Mouse (Mus musculus): ENCODE data around the gene Usp30. TPM values are rescaled to one million over a fixed set of nuclear protein-coding genes. Genes with fewer than 3 reads are reported as not detected.
A peak's percentile ranks its signal among the peaks of the same experiment; 100 is the strongest.

The Usp30 gene
- polyA plus RNA-seq, 1 experiment = 44.1 TPM

DNA sequence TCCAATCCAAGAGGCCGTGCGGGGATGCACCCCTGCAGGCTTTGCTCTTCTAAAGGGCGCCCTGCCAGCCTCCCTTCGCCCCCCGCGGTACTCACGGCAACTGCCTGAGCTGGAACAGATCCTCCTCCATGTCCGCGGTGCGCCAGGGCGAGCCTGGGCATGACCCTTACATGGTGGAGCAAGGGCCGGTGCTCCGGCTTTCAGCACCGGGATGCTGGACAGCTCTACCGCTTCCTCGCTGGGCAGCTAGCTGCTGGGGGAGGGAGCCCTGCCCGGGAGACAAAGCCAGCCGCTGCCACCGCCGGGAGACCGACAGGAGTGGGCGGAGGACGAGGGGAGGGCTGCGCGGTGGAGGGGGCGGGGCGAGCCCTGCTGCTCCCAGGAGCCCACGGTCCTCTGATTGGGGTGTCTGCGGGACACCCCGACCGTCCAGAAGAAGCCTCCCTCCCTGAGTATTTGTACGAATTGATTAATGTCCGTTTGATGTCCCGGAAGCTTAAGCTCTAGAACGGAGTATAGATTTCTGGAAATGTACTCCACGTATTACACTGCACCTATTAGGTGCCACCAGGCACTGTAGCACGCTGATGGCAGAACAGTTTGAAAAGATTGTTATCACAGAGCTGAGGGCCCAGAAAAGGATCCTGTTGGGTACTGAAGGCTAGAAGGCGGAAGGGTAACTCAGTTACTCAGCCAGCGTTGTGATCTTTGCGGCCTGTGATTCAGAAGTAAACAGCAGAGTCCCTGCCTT is 26.0 kb downstream of the Usp30 start, which contains the start of gene Svop:
Gene Svop (minus strand): TSS at position 514 of the 751 bp plus-strand sequence.
- TF ChIP-seq POLR2A (IDR thresholded peaks at IDR 0.05; ENCODE audit: borderline replicate concordance, insufficient read depth, low read length) (peak; percentile 72), CTCF (IDR thresholded peaks at IDR 0.05; ENCODE audit: borderline replicate concordance, insufficient read depth, low read depth, low read length) (no peak)

GRCm38 (mm10) chr5:114099709-114100389 is 34.6 kb downstream of the Usp30 start:
- 6% methylated on average over 37 of the region's 37 CpGs for WGBS
- Histone ChIP-seq H3K4me1 (ENCODE audit: control insufficient read depth, insufficient read depth, low read length) (peaks cover 24% of the 10 kb centered on the region), H3K27ac (ENCODE audit: insufficient read depth, low read length) (no peak overlapping the region), H3K4me3 (replicated peaks; ENCODE audit: insufficient read depth, low read depth, low read length) (peak overlapping the region; percentile 64), H3K27me3 (ENCODE audit: control insufficient read depth, insufficient read depth, low read length) (no peaks in the 10 kb centered on the region)
- peak; percentile 89 to 98 for DNase-seq
- no peak for TF ChIP-seq CTCF (IDR thresholded peaks at IDR 0.05; ENCODE audit: borderline replicate concordance, insufficient read depth, low read depth, low read length)
- peak; percentile 48; the same call in 1 of the 2 replicates for TF ChIP-seq POLR2A (IDR thresholded peaks at IDR 0.05; ENCODE audit: borderline replicate concordance, insufficient read depth, low read length)

More for the DNA sequence above, 26.0 kb downstream of the Usp30 start, which contains the start of gene Svop:
- peak within 1 kb of the TSS; percentile 67 for H3K27ac ChIP-seq (ENCODE audit: insufficient read depth, low read length)
- DNase-seq = peak; percentile 91 to 93
- peaks cover 20% of the 10 kb centered on the region for H3K4me1 ChIP-seq (ENCODE audit: control insufficient read depth, insufficient read depth, low read length)
- WGBS = 3% methylated on average over 40 of the region's 40 CpGs
- peak within 1 kb of the TSS; percentile 60 for H3K4me3 ChIP-seq (replicated peaks; ENCODE audit: insufficient read depth, low read depth, low read length)
- H3K27me3 ChIP-seq (ENCODE audit: control insufficient read depth, insufficient read depth, low read length) = no peaks in the 10 kb centered on the region

DNA sequence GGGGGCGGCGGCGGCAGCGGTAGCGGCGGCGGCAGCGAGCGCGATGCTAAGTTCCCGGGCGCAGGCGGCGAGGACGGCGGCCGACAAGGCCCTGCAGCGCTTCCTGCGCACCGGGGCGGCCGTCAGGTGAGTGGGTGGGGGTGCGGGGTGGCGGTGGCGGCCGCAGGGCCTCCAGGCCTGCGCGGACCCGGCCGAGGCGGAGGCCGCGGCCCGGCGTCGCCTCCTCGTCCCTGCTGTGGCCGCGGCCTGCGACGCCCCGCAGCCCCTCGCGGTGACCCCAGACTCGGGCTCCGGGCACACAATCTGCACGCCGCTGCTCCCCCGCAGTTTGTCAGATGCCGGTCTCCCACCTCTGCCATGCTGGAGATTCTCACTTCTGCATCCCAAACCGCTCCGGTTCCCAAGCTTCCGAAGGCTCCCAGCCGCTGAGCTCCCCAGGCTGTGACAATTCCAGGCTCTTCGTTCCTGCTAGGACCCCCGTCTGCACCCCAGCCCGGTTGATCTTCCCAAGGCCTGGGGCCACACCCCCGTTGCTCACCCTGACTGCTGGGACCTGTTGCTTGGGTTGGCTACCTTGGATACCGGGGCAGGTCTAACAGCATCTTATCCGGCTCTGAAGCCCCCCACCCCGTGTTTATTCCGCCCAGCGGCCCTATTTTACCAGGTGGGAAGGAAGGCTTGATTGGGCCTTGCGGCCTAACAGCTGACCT is 35.3 kb downstream of the Usp30 start:
- H3K4me3 ChIP-seq (replicated peaks; ENCODE audit: insufficient read depth, low read depth, low read length) = peak overlapping the region; percentile 64
- DNase-seq = no peak
- peak overlapping the region; percentile 13; the same call in 1 of the 2 replicates for H3K27ac ChIP-seq (ENCODE audit: insufficient read depth, low read length)
- TF ChIP-seq POLR2A (IDR thresholded peaks at IDR 0.05; ENCODE audit: borderline replicate concordance, insufficient read depth, low read length) (no peak), CTCF (IDR thresholded peaks at IDR 0.05; ENCODE audit: borderline replicate concordance, insufficient read depth, low read depth, low read length) (no peak)
- peaks cover 24% of the 10 kb centered on the region for H3K4me1 ChIP-seq (ENCODE audit: control insufficient read depth, insufficient read depth, low read length)
- WGBS = 3% methylated on average over 47 of the region's 64 CpGs
- H3K27me3 ChIP-seq (ENCODE audit: control insufficient read depth, insufficient read depth, low read length) = no peaks in the 10 kb centered on the region

DNA sequence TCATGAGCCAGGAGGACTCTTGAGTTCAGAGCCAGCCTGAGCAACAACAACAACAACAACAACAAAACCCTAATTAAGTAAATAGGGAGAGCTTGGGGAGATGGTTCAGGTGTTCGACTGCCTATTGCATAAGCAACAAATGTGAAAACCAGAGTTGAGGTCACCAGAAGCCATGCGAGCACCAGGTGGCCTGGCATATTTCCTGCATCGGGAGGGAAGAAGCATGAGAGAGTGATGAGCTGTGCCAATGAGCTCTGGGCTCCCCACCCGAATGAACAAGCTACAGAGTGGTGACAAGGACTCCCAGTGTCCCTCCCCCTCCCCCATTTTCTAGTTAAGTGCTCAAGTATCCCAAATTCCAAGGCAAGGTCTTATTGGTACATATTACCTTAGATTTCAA is 36.6 kb downstream of the Usp30 start:
- Histone ChIP-seq H3K4me1 (ENCODE audit: control insufficient read depth, insufficient read depth, low read length) (peaks cover 36% of the 10 kb centered on the region), H3K4me3 (replicated peaks; ENCODE audit: insufficient read depth, low read depth, low read length) (peak overlapping the region; percentile 21), H3K27me3 (ENCODE audit: control insufficient read depth, insufficient read depth, low read length) (no peaks in the 10 kb centered on the region), H3K27ac (ENCODE audit: insufficient read depth, low read length) (no peak overlapping the region)
- TF ChIP-seq CTCF (IDR thresholded peaks at IDR 0.05; ENCODE audit: borderline replicate concordance, insufficient read depth, low read depth, low read length) (no peak), POLR2A (IDR thresholded peaks at IDR 0.05; ENCODE audit: borderline replicate concordance, insufficient read depth, low read length) (no peak)
- WGBS = 18% methylated on average over 4 of the region's 4 CpGs
- peak; percentile 44 to 62 for DNase-seq

- Histone ChIP-seq H3K4me3 (replicated peaks; ENCODE audit: insufficient read depth, low read depth, low read length) (no peak overlapping the region), H3K4me1 (ENCODE audit: control insufficient read depth, insufficient read depth, low read length) (peaks cover 36% of the 10 kb centered on the region), H3K27ac (ENCODE audit: insufficient read depth, low read length) (peak overlapping the region; percentile 64; the same call in 1 of the 2 replicates), H3K27me3 (ENCODE audit: control insufficient read depth, insufficient read depth, low read length) (no peaks in the 10 kb centered on the region)
- WGBS = 64% methylated on average over 1 of the region's 1 CpGs
- no peak for DNase-seq
- TF ChIP-seq CTCF (IDR thresholded peaks at IDR 0.05; ENCODE audit: borderline replicate concordance, insufficient read depth, low read depth, low read length) (no peak), POLR2A (IDR thresholded peaks at IDR 0.05; ENCODE audit: borderline replicate concordance, insufficient read depth, low read length) (no peak)
Observed at GRCm38 (mm10) chr5:114102807-114103206, 37.5 kb downstream of the Usp30 start.

DNA sequence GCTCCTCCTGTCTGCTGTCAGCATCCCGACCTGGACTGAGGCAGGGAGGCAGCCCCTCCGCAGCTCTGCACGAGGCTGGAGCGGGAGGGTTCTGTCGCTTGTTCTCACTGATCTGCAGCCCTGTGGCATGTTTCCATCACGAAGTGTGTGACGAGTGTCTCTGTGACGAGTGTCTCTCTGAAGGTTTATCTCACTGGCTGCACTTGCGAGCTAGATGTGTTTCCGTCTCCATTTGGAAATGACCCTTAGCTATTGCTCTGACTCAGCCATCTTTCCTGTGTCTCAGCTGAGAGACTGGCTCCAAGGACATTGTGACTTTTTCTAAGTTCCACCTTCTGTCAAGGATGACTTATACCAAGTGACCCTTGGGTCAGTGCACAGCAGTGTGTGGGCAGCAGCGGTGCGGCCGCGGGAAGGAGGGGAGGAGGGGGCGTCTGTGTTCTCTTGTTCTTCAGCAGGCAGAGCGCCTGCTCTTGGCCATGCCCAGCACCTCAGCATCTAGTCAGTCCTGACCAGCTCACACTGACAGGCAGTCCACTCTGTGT is 41.2 kb downstream of the Usp30 start:
- Histone ChIP-seq H3K4me1 (ENCODE audit: control insufficient read depth, insufficient read depth, low read length) (peaks cover 30% of the 10 kb centered on the region), H3K4me3 (replicated peaks; ENCODE audit: insufficient read depth, low read depth, low read length) (no peak overlapping the region), H3K27ac (ENCODE audit: insufficient read depth, low read length) (no peak overlapping the region), H3K27me3 (ENCODE audit: control insufficient read depth, insufficient read depth, low read length) (no peaks in the 10 kb centered on the region)
- TF ChIP-seq POLR2A (IDR thresholded peaks at IDR 0.05; ENCODE audit: borderline replicate concordance, insufficient read depth, low read length) = no peak
- TF ChIP-seq CTCF (IDR thresholded peaks at IDR 0.05; ENCODE audit: borderline replicate concordance, insufficient read depth, low read depth, low read length) = no peak
- no peak for DNase-seq
- 89% methylated on average over 16 of the region's 16 CpGs for WGBS

- Histone ChIP-seq H3K4me3 (replicated peaks; ENCODE audit: insufficient read depth, low read depth, low read length) (no peak overlapping the region), H3K4me1 (ENCODE audit: control insufficient read depth, insufficient read depth, low read length) (no peaks in the 10 kb centered on the region; the same call in 1 of the 2 replicates), H3K27me3 (ENCODE audit: control insufficient read depth, insufficient read depth, low read length) (no peaks in the 10 kb centered on the region), H3K27ac (ENCODE audit: insufficient read depth, low read length) (no peak overlapping the region)
- DNase-seq = no peak
- TF ChIP-seq CTCF (IDR thresholded peaks at IDR 0.05; ENCODE audit: borderline replicate concordance, insufficient read depth, low read depth, low read length) (peak; percentile 40; the same call in 1 of the 2 replicates), POLR2A (IDR thresholded peaks at IDR 0.05; ENCODE audit: borderline replicate concordance, insufficient read depth, low read length) (no peak)
- 75% methylated on average over 6 of the region's 6 CpGs for WGBS
Observed at GRCm38 (mm10) chr5:114113334-114113733, 48.1 kb downstream of the Usp30 start.
